In genomic region chr8:111090126-111090525, GRCm38 (mm10) we compare ENCODE assay signal across 9 mouse cellular contexts. TPM values are rescaled to one million over a fixed set of nuclear protein-coding genes. Genes with fewer than 3 reads are reported as not detected.
DNase-seq lines count a peak whose midpoint lies in the region; ATAC-seq and TF ChIP-seq lines count a peak whose summit lies in the region.
"Had no signal": no experiment of that assay in that cellular context is flagged by ENCODE, and none has a peak within 500 bp of the region (broad histone marks: within the 10 kb centered on the region; RNA-seq: fewer than 3 reads in every experiment).

No protein-coding gene starts in this region.

- no peak overlapping the region for H3K9ac ChIP-seq in lung, embryonic 14.5 days

- no peak overlapping the region for H3K27ac ChIP-seq in lung, embryonic 14.5 days (ENCODE audit: low read depth)

- 0% methylated on average over 2 of the region's 2 CpGs for WGBS in lung, embryonic 14.5 days

- DNase-seq in B cell, adult 2 months, result peak; percentile 87 to 88
- no peak for DNase-seq in G1E (ENCODE audit: low spot score)
- peak; percentile 77 for DNase-seq in c-Kit-positive CD71-positive TER-119-positive erythroid progenitor cells, embryonic 14.5 days (ENCODE audit: low spot score)
- peak; percentile 24 to 62 for DNase-seq in frontal cortex, postnatal 14 days (ENCODE audit: low spot score in 2 of 2)
- DNase-seq in kidney, postnatal 4 days, result peak; percentile 87 to 90
- DNase-seq in lung, embryonic 14.5 days, result peak; percentile 86
- DNase-seq in right cerebral cortex, adult 2 months (ENCODE audit: low spot score in 2 of 2), result peak; percentile 74 to 75
- DNase-seq in urinary bladder, adult 2 months (ENCODE audit: low spot score), result peak; percentile 39

- no peaks in the 10 kb centered on the region for H3K36me3 ChIP-seq in G1E (replicated peaks)
- H3K36me3 ChIP-seq in lung, embryonic 14.5 days (ENCODE audit: insufficient read depth), result no peaks in the 10 kb centered on the region

- ATAC-seq in G1E (ENCODE audit: extremely low read depth, insufficient number of reproducible peaks, low FRiP score, poor library complexity, severe bottlenecking), result peak; percentile 34; the same call in 1 of the 2 replicates
- ATAC-seq in lung, embryonic 14.5 days (ENCODE audit: insufficient read depth), result no peak

- 0 out of 2 replicates have a peak, but pooled peaks cover 2% of the 10 kb centered on the region for H3K9me3 ChIP-seq in G1E (replicated peaks)
- H3K9me3 ChIP-seq in lung, embryonic 14.5 days (ENCODE audit: low read depth, low read length), result no peaks in the 10 kb centered on the region

- 0 out of 2 replicates have a peak, but pooled peaks cover 4% of the 10 kb centered on the region for H3K27me3 ChIP-seq in G1E (ENCODE audit: insufficient read depth, low read length)
- H3K27me3 ChIP-seq in lung, embryonic 14.5 days (ENCODE audit: insufficient read depth, low read length), result no peaks in the 10 kb centered on the region

- H3K4me3 ChIP-seq in G1E (ENCODE audit: low read depth, low read length), result no peak overlapping the region
- H3K4me3 ChIP-seq in lung, embryonic 14.5 days (ENCODE audit: low read depth, low read length), result no peak overlapping the region

- TF ChIP-seq CTCF in G1E (IDR thresholded peaks at IDR 0.05; ENCODE audit: low read depth, low read length), result peak; percentile 70
- TF ChIP-seq CTCF in lung, embryonic 14.5 days (IDR thresholded peaks at IDR 0.05; ENCODE audit: low read depth), result peak; percentile 90

- H3K4me2 ChIP-seq in lung, embryonic 14.5 days, result no peak overlapping the region

- H3K4me1 ChIP-seq in G1E (ENCODE audit: insufficient read depth, low read depth, low read length), result peaks cover 12% of the 10 kb centered on the region
- no peaks in the 10 kb centered on the region; the same call in 1 of the 2 replicates for H3K4me1 ChIP-seq in lung, embryonic 14.5 days (ENCODE audit: insufficient read depth)

RNA-seq across cellular contexts. Expression of gene Clec18a, which starts 2.1 kb away (rescaled TPM):
- total RNA-seq in G1E (2014; fragmentation: Nextera tagmentation), result not detected in 2 replicates
- total RNA-seq in G1E (2017), result 0.05 and 0.06 TPM in 2 replicates
- not detected in 2 replicates for polyA plus RNA-seq in G1E (2012)
- not detected in 2 replicates for polyA plus RNA-seq in lung, embryonic 14.5 days (2014; fragmentation: Nextera tagmentation; extraction: Ambion mirVana)
- polyA plus RNA-seq in urinary bladder, adult 2 months (2012; rRNA removed), result not detected in 2 replicates

RNA-seq across cellular contexts. Expression of gene Pdpr, which starts 4.3 kb away (rescaled TPM):
- total RNA-seq in G1E (2014; fragmentation: Nextera tagmentation) (14.0 and 15.7 TPM in 2 replicates), G1E (2017) (19.4 and 20.5 TPM in 2 replicates)
- polyA plus RNA-seq in G1E (2012), result 8.7 and 9.5 TPM in 2 replicates
- polyA plus RNA-seq in lung, embryonic 14.5 days (2014; fragmentation: Nextera tagmentation; extraction: Ambion mirVana), result 7.1 and 9.1 TPM in 2 replicates
- polyA plus RNA-seq in urinary bladder, adult 2 months (2012; rRNA removed), result 11.2 and 14.7 TPM in 2 replicates

RNA-seq across cellular contexts. Expression of gene Exosc6, which starts 34.0 kb away (rescaled TPM):
- not detected in 2 replicates for total RNA-seq in G1E (2014; fragmentation: Nextera tagmentation)
- total RNA-seq in G1E (2017), result 13.9 and 17.0 TPM in 2 replicates
- polyA plus RNA-seq in G1E (2012), result 88.0 and 119 TPM in 2 replicates
- polyA plus RNA-seq in lung, embryonic 14.5 days (2014; fragmentation: Nextera tagmentation; extraction: Ambion mirVana), result 24.0 and 27.8 TPM in 2 replicates
- not detected in 2 replicates for polyA plus RNA-seq in urinary bladder, adult 2 months (2012; rRNA removed)
- total RNA-seq: left cerebral cortex, adult 8-10 months had no signal

RNA-seq across cellular contexts. Expression of gene Aars, which starts 57.2 kb away (rescaled TPM):
- 126 and 131 TPM in 2 replicates for total RNA-seq in G1E (2014; fragmentation: Nextera tagmentation)
- 77.0 and 81.8 TPM in 2 replicates for total RNA-seq in G1E (2017)
- 37.3 and 56.4 TPM in 2 replicates for polyA plus RNA-seq in G1E (2012)
- polyA plus RNA-seq in lung, embryonic 14.5 days (2014; fragmentation: Nextera tagmentation; extraction: Ambion mirVana), result 66.1 and 66.9 TPM in 2 replicates
- polyA plus RNA-seq in urinary bladder, adult 2 months (2012; rRNA removed), result 30.3 and 31.7 TPM in 2 replicates

RNA-seq across cellular contexts. Expression of gene Ddx19b, which starts 58.6 kb away (rescaled TPM):
- total RNA-seq in G1E (2014; fragmentation: Nextera tagmentation) (17.4 and 18.8 TPM in 2 replicates), G1E (2017) (21.7 and 21.9 TPM in 2 replicates)
- polyA plus RNA-seq in G1E (2012), result 5.1 and 6.3 TPM in 2 replicates
- polyA plus RNA-seq in lung, embryonic 14.5 days (2014; fragmentation: Nextera tagmentation; extraction: Ambion mirVana), result 7.2 and 7.8 TPM in 2 replicates
- 6.2 and 7.7 TPM in 2 replicates for polyA plus RNA-seq in urinary bladder, adult 2 months (2012; rRNA removed)

Comparison
In these comparisons a context has a peak if more than half of its experiments do, and no peak if none do; other contexts are left out.
1. RNA of gene Exosc6, which starts 34.0 kb away (polyA plus RNA-seq): 88.0 to 119 TPM in G1E and 24.0 to 27.8 TPM in lung, embryonic 14.5 days; not detected in urinary bladder, adult 2 months; every median in the first group is over 10 times any median in the second.